Mouse (Mus musculus): ENCODE data around the gene Zfp952. TPM values are rescaled to one million over a fixed set of nuclear protein-coding genes. Genes with fewer than 3 reads are reported as not detected.
"Not testable (repeated sequence)": the region's sequence is repeated elsewhere in the genome, so short reads cannot be mapped to it uniquely, and the experiment has no call there.

Gene Zfp952
- polyA plus RNA-seq, 1 experiment, result 6.4 TPM

GRCm38 (mm10) chr17:32991965-32992698, 797 bp upstream of the Zfp952 start:
- peak; percentile 33 for DNase-seq
- H3K27me3 ChIP-seq (ENCODE audit: control insufficient read depth, insufficient read depth, low read length), result no peaks in the 10 kb centered on the region
- H3K4me3 ChIP-seq (ENCODE audit: control insufficient read depth, insufficient read depth, low read length), result no peak overlapping the region
- H3K27ac ChIP-seq (ENCODE audit: control insufficient read depth, insufficient read depth, low read length), result no peak overlapping the region
- H3K4me1 ChIP-seq (replicated peaks; ENCODE audit: control insufficient read depth, insufficient read depth, low read length), result peaks cover 7% of the 10 kb centered on the region
- no peaks in the 10 kb centered on the region for H3K36me3 ChIP-seq (ENCODE audit: control insufficient read depth, insufficient read depth, low read length)
- TF ChIP-seq CTCF (IDR thresholded peaks at IDR 0.05; ENCODE audit: borderline replicate concordance, control insufficient read depth, extremely low read depth, insufficient read depth, low read length, poor library complexity), result no peak
- TF ChIP-seq POLR2A (IDR thresholded peaks at IDR 0.05; ENCODE audit: control insufficient read depth, extremely low read depth, insufficient read depth, low read length, poor library complexity), result no peak
- 74% methylated on average over 12 of the region's 12 CpGs for WGBS

- Histone ChIP-seq H3K36me3 (ENCODE audit: control insufficient read depth, insufficient read depth, low read length) (peaks cover 22% of the 10 kb centered on the region), H3K27ac (ENCODE audit: control insufficient read depth, insufficient read depth, low read length) (no peak overlapping the region), H3K4me3 (ENCODE audit: control insufficient read depth, insufficient read depth, low read length) (no peak overlapping the region), H3K4me1 (replicated peaks; ENCODE audit: control insufficient read depth, insufficient read depth, low read length) (peaks cover 7% of the 10 kb centered on the region), H3K27me3 (ENCODE audit: control insufficient read depth, insufficient read depth, low read length) (no peaks in the 10 kb centered on the region)
- no peak for DNase-seq
- 95% methylated on average over 2 of the region's 2 CpGs for WGBS
- no peak for TF ChIP-seq POLR2A (IDR thresholded peaks at IDR 0.05; ENCODE audit: control insufficient read depth, extremely low read depth, insufficient read depth, low read length, poor library complexity)
- no peak for TF ChIP-seq CTCF (IDR thresholded peaks at IDR 0.05; ENCODE audit: borderline replicate concordance, control insufficient read depth, extremely low read depth, insufficient read depth, low read length, poor library complexity)
These were observed 5.6 kb downstream of the Zfp952 start for GRCm38 (mm10) chr17:32998492-32998891.

- WGBS, result 42% methylated on average over 9 of the region's 9 CpGs
- H3K36me3 ChIP-seq (ENCODE audit: control insufficient read depth, insufficient read depth, low read length), result peaks cover 12% of the 10 kb centered on the region
These were observed 15.4 kb downstream of the Zfp952 start for GRCm38 (mm10) chr17:33008337-33008736.

GRCm38 (mm10) chr17:33020434-33020833, 27.5 kb downstream of the Zfp952 start:
- H3K4me1 ChIP-seq (replicated peaks; ENCODE audit: control insufficient read depth, insufficient read depth, low read length); H3K27ac ChIP-seq (ENCODE audit: control insufficient read depth, insufficient read depth, low read length); H3K27me3 ChIP-seq (ENCODE audit: control insufficient read depth, insufficient read depth, low read length); H3K4me3 ChIP-seq (ENCODE audit: control insufficient read depth, insufficient read depth, low read length); DNase-seq: not testable (repeated sequence)
- H3K36me3 ChIP-seq (ENCODE audit: control insufficient read depth, insufficient read depth, low read length), result peaks cover 28% of the 10 kb centered on the region

More at GRCm38 (mm10) chr17:33008337-33008736, 15.4 kb downstream of the Zfp952 start:
- no peak overlapping the region for H3K27ac ChIP-seq (ENCODE audit: control insufficient read depth, insufficient read depth, low read length)
- H3K4me3 ChIP-seq (ENCODE audit: control insufficient read depth, insufficient read depth, low read length), result no peak overlapping the region
- TF ChIP-seq CTCF (IDR thresholded peaks at IDR 0.05; ENCODE audit: borderline replicate concordance, control insufficient read depth, extremely low read depth, insufficient read depth, low read length, poor library complexity), result no peak
- TF ChIP-seq POLR2A (IDR thresholded peaks at IDR 0.05; ENCODE audit: control insufficient read depth, extremely low read depth, insufficient read depth, low read length, poor library complexity), result no peak
- no peaks in the 10 kb centered on the region for H3K4me1 ChIP-seq (replicated peaks; ENCODE audit: control insufficient read depth, insufficient read depth, low read length)
- H3K27me3 ChIP-seq (ENCODE audit: control insufficient read depth, insufficient read depth, low read length), result no peaks in the 10 kb centered on the region
- DNase-seq, result peak; percentile 25

GRCm38 (mm10) chr17:33032376-33032775, 39.4 kb downstream of the Zfp952 start:
- no peak overlapping the region for H3K27ac ChIP-seq (ENCODE audit: control insufficient read depth, insufficient read depth, low read length)

GRCm38 (mm10) chr17:33032900-33033891, 40.3 kb downstream of the Zfp952 start, which contains the start of gene Zfp763:
TSS of gene Zfp763 (minus strand) at chr17:33033402.
- Histone ChIP-seq H3K4me1 (replicated peaks; ENCODE audit: control insufficient read depth, insufficient read depth, low read length) (no peaks in the 10 kb centered on the region), H3K36me3 (ENCODE audit: control insufficient read depth, insufficient read depth, low read length) (no peaks in the 10 kb centered on the region), H3K27me3 (ENCODE audit: control insufficient read depth, insufficient read depth, low read length) (no peaks in the 10 kb centered on the region), H3K4me3 (ENCODE audit: control insufficient read depth, insufficient read depth, low read length) (peak within 1 kb of the TSS; percentile 64), H3K27ac (ENCODE audit: control insufficient read depth, insufficient read depth, low read length) (no peak within 1 kb of the TSS)
- peak; percentile 71 for DNase-seq
- TF ChIP-seq CTCF (IDR thresholded peaks at IDR 0.05; ENCODE audit: borderline replicate concordance, control insufficient read depth, extremely low read depth, insufficient read depth, low read length, poor library complexity), result no peak
- TF ChIP-seq POLR2A (IDR thresholded peaks at IDR 0.05; ENCODE audit: control insufficient read depth, extremely low read depth, insufficient read depth, low read length, poor library complexity), result no peak
- 4% methylated on average over 27 of the region's 27 CpGs for WGBS

More at GRCm38 (mm10) chr17:33032376-33032775, 39.4 kb downstream of the Zfp952 start:
- Histone ChIP-seq H3K27me3 (ENCODE audit: control insufficient read depth, insufficient read depth, low read length) (no peaks in the 10 kb centered on the region), H3K4me1 (replicated peaks; ENCODE audit: control insufficient read depth, insufficient read depth, low read length) (no peaks in the 10 kb centered on the region), H3K36me3 (ENCODE audit: control insufficient read depth, insufficient read depth, low read length) (no peaks in the 10 kb centered on the region), H3K4me3 (ENCODE audit: control insufficient read depth, insufficient read depth, low read length) (peak overlapping the region; percentile 64)
- DNase-seq, result no peak
- WGBS, result 5% methylated on average over 10 of the region's 10 CpGs
- no peak for TF ChIP-seq CTCF (IDR thresholded peaks at IDR 0.05; ENCODE audit: borderline replicate concordance, control insufficient read depth, extremely low read depth, insufficient read depth, low read length, poor library complexity)
- no peak for TF ChIP-seq POLR2A (IDR thresholded peaks at IDR 0.05; ENCODE audit: control insufficient read depth, extremely low read depth, insufficient read depth, low read length, poor library complexity)

Other genes starting within 250 kb of the Zfp952 start
- gene Zfp871, start 204.8 kb upstream of the Zfp952 start, polyA plus RNA-seq (2012; rRNA removed), result 25.7 and 29.7 TPM in 2 replicates
- gene Zfp811, start 183.2 kb upstream of the Zfp952 start, polyA plus RNA-seq (2012; rRNA removed), result 0.05 and 0.13 TPM in 2 replicates
- 9.8 and 12.5 TPM in 2 replicates for gene Zfp799, start 162.9 kb upstream of the Zfp952 start, polyA plus RNA-seq (2012; rRNA removed)
- gene Zfp870, start 101.5 kb upstream of the Zfp952 start, polyA plus RNA-seq (2012; rRNA removed), result 0.34 and 0.37 TPM in 2 replicates
- 0.23 and 1.6 TPM in 2 replicates for gene Cyp4f14, start 75.8 kb upstream of the Zfp952 start, polyA plus RNA-seq (2012; rRNA removed)
- 38.7 and 39.0 TPM in 2 replicates for gene Cyp4f13, start 45.7 kb upstream of the Zfp952 start, polyA plus RNA-seq (2012; rRNA removed)
- gene Zfp472, start 27.3 kb upstream of the Zfp952 start, polyA plus RNA-seq (2012; rRNA removed), result 2.0 TPM in 2 replicates
- gene Zfp763, start 40.3 kb downstream of the Zfp952 start, polyA plus RNA-seq (2012; rRNA removed), result 1.1 and 1.2 TPM in 2 replicates
- not detected in 2 replicates for gene 4921501E09Rik, start 74.9 kb downstream of the Zfp952 start, polyA plus RNA-seq (2012; rRNA removed)
- gene Zfp563, start 96.2 kb downstream of the Zfp952 start, polyA plus RNA-seq (2012; rRNA removed), result 2.1 and 2.4 TPM in 2 replicates
- not detected in 2 replicates for gene Morc2b, start 146.6 kb downstream of the Zfp952 start, polyA plus RNA-seq (2012; rRNA removed)
- not detected in 2 replicates for gene Olfr55, start 175.3 kb downstream of the Zfp952 start, polyA plus RNA-seq (2012; rRNA removed)
- not detected in 2 replicates for gene Olfr239, start 198.2 kb downstream of the Zfp952 start, polyA plus RNA-seq (2012; rRNA removed)
- not detected in 2 replicates for gene Olfr1564, start 228.6 kb downstream of the Zfp952 start, polyA plus RNA-seq (2012; rRNA removed)